Mouse (Mus musculus) liver, embryonic 13.5 days (tissue): ENCODE data around the gene Tead2. TPM values are rescaled to one million over a fixed set of nuclear protein-coding genes. Genes with fewer than 3 reads are reported as not detected.

Experiments
- ATAC-seq: fragments of 200-750 bp; cut with Nextera tagmentation; 2 replicates; pipeline ENCODE4 v1.8.0; 2017; ENCODE audit warnings: low read depth, mild to moderate bottlenecking, moderate number of reproducible peaks, moderate library complexity
- DNase-seq: peaks from one replicate; pipeline ENCODE4 v3.0.0; 2022
- H3K27ac ChIP-seq: fragments of 300-500 bp; sonication (generic); 2 replicates; pipeline ENCODE4 v1.5.1; 2015; ENCODE audit warnings: moderate library complexity, mild to moderate bottlenecking, inconsistent platforms
- H3K27me3 ChIP-seq: fragments of 300-500 bp; sonication (generic); 2 replicates; pipeline ENCODE4 v1.6.1; 2015; ENCODE audit warnings: mild to moderate bottlenecking, inconsistent platforms
- H3K36me3 ChIP-seq: fragments of 300-500 bp; sonication (generic); 2 replicates; pipeline ENCODE4 v1.6.1; 2015; ENCODE audit warnings: mild to moderate bottlenecking, inconsistent platforms
- H3K4me1 ChIP-seq: fragments of 300-500 bp; sonication (generic); replicated peaks from 2 replicates; pipeline ENCODE4 v1.6.1; 2015; ENCODE audit warnings: inconsistent platforms
- H3K4me2 ChIP-seq: fragments of 300-500 bp; sonication (generic); 2 replicates; pipeline ENCODE4 v1.6.1; 2015; ENCODE audit warnings: inconsistent platforms, mild to moderate bottlenecking, moderate library complexity
- H3K4me3 ChIP-seq: fragments of 300-500 bp; sonication (generic); replicated peaks from 2 replicates; pipeline ENCODE4 v1.5.1; 2015; ENCODE audit warnings: mild to moderate bottlenecking, inconsistent platforms
- H3K9ac ChIP-seq: fragments of 300-500 bp; sonication (generic); 2 replicates; pipeline ENCODE4 v1.6.1; 2015; ENCODE audit warnings: mild to moderate bottlenecking, inconsistent platforms
- H3K9me3 ChIP-seq: fragments of 300-500 bp; sonication (generic); replicated peaks from 2 replicates; pipeline ENCODE4 v1.6.1; 2016; ENCODE audit warnings: inconsistent platforms
- WGBS: fragments of 180-500 bp; shearing (Covaris S2); methylation state at CpG from one replicate; pipeline ENCODE4 v1.1.7; 2015; ENCODE audit not compliant: insufficient replicate concordance; 5-methylcytosine and 5-hydroxymethylcytosine counted together
- microRNA-seq: library from miRNA; unstranded; fragments of <30 nt; microRNA quantifications from one replicate; pipeline ENCODE4, GENCODE M21; 2016
- polyA plus RNA-seq: library from polyadenylated mRNA; unstranded; fragments of >200 nt; fragmentation: Nextera tagmentation; extraction: Ambion mirVana; gene quantifications from 2 replicates; pipeline ENCODE4 v1.2.1, GENCODE M21; 2015

Tead2 gene
- polyA plus RNA-seq, 1 experiment from 2014 or later = 11.8 TPM

- H3K4me3 ChIP-seq = no peak overlapping the region
- 44% methylated on average over 3 of the region's 3 CpGs for WGBS
- no peak overlapping the region for H3K4me2 ChIP-seq
- H3K27me3 ChIP-seq = peaks cover 30% of the 10 kb centered on the region
- H3K4me1 ChIP-seq = no peaks in the 10 kb centered on the region
- H3K9me3 ChIP-seq = no peaks in the 10 kb centered on the region
- H3K27ac ChIP-seq = no peak overlapping the region
- DNase-seq (no peak), ATAC-seq (no peak)
- no peaks in the 10 kb centered on the region for H3K36me3 ChIP-seq
- no peak overlapping the region for H3K9ac ChIP-seq
Measured at GRCm38 (mm10) chr7:45264348-45264747, 48.8 kb downstream of the Tead2 start.

GRCm38 (mm10) chr7:45265518-45265917 lies 50.0 kb downstream of the Tead2 start:
- Histone ChIP-seq H3K9me3 (no peaks in the 10 kb centered on the region), H3K4me3 (no peak overlapping the region), H3K4me1 (no peaks in the 10 kb centered on the region), H3K27me3 (peaks cover 25% of the 10 kb centered on the region), H3K4me2 (no peak overlapping the region), H3K27ac (no peak overlapping the region), H3K36me3 (no peaks in the 10 kb centered on the region), H3K9ac (no peak overlapping the region)
- DNase-seq = no peak
- ATAC-seq = no peak
- 36% methylated on average over 1 of the region's 1 CpGs for WGBS

DNA sequence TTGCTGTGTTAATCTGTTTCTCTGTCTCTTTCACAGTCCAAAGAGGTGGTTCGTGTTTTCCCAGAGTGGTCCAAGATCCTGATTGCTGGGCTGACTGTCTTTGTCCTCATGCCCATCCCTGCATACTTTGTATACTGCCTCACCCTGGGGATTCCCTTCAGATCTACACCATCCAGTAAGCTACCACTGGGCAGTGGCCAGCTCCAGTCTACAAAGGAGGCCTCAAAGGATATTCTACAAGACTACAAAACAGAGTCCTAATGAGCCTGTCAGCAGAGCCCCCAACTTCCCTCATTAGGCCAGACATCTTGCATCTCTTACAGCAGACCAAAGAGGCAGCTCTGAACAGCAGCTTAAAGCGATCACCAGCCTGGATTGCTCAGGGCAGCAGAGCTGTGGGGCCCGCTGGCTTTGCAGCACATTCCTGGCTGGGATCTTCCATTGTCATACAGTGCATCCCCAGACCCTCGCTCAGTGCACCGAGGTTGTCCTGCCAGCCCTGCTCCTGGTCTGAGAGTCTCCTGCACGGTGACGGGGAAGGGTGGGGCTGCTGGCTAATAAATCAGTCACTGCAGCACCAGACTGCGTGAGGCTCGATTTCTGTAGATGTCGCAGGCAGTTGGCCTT lies 57.3 kb downstream of the Tead2 start:
- no peak overlapping the region for H3K9ac ChIP-seq
- H3K4me3 ChIP-seq = no peak overlapping the region
- no peaks in the 10 kb centered on the region for H3K9me3 ChIP-seq
- peaks cover 12% of the 10 kb centered on the region; the same call in 1 of the 2 replicates for H3K27me3 ChIP-seq
- H3K4me2 ChIP-seq = no peak overlapping the region
- no peak for DNase-seq
- WGBS = 64% methylated on average over 10 of the region's 10 CpGs
- H3K27ac ChIP-seq = no peak overlapping the region
- no peak for ATAC-seq
- peaks cover 5% of the 10 kb centered on the region for H3K4me1 ChIP-seq
- H3K36me3 ChIP-seq = no peaks in the 10 kb centered on the region

DNA sequence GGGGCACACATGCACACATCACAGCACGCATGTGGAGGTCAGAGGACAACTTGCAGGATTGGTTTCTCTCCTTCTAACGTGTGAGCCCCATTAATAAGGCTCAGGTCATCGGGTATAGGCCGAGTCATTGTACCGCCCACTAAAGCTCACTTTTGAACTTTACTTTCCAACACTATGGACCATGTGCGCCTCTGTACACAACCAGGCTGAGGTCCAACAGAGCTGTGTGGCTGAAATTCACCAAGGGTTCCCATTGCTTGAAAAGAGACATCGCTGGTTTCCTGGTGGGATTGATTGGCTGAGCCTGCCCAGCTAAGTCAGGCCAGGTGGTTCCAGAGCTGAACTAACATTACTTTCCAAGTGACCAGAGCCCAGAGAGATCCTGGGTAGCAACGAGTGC lies 58.1 kb downstream of the Tead2 start:
- Histone ChIP-seq H3K27me3 (peaks cover 6% of the 10 kb centered on the region; the same call in 1 of the 2 replicates), H3K36me3 (no peaks in the 10 kb centered on the region), H3K4me1 (peaks cover 5% of the 10 kb centered on the region), H3K9me3 (no peaks in the 10 kb centered on the region), H3K9ac (no peak overlapping the region), H3K4me2 (no peak overlapping the region), H3K4me3 (no peak overlapping the region), H3K27ac (no peak overlapping the region)
- ATAC-seq (peak; percentile 41; the same call in 1 of the 2 replicates), DNase-seq (no peak)
- WGBS = 62% methylated on average over 8 of the region's 8 CpGs

DNA sequence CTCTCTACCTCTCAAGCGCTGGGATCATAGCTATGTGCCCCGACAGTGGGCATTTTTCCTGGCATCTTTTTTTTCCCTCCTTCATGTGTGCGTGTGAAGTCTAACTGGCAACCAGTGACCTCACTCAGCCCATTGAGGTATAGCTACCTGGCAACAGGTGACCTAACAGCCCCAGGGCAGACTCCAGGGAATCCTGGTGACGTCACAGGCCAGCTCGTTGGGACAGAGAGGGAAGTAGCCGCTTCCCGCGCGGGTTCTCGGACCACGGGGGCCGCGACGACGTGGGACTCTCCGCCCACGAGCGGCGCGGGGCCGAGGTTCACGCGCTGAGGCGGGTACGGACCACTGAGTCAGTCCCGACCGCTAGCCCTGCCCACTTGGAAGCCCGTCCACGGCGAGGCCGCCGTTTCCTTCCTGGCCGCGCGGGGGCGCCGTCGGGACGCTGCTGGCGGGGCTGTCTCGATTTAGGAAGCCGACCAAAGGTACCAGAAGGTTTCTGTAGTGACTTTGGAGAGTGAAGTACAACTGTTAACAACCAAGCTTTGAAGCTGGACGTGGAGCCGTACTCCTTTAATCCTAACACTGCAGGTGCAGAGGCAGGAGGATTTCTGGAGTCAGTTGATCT lies 61.7 kb downstream of the Tead2 start, which contains the start of gene Slc6a21:
Gene Slc6a21, plus strand, starts transcription at position 378 of the 625 bp plus-strand sequence.
- ATAC-seq (no peak), DNase-seq (peak; percentile 60)
- H3K36me3 ChIP-seq = no peaks in the 10 kb centered on the region
- WGBS = 6% methylated on average over 44 of the region's 44 CpGs
- 0 out of 2 replicates have a peak, but pooled peaks cover 13% of the 10 kb centered on the region for H3K27me3 ChIP-seq
- no peaks in the 10 kb centered on the region for H3K9me3 ChIP-seq
- H3K27ac ChIP-seq = no peak within 1 kb of the TSS
- H3K4me1 ChIP-seq = peaks cover 5% of the 10 kb centered on the region
- peak within 1 kb of the TSS; percentile 51 for H3K9ac ChIP-seq
- H3K4me3 ChIP-seq = peak within 1 kb of the TSS; percentile 49
- H3K4me2 ChIP-seq = peak within 1 kb of the TSS; percentile 70

Small RNA genes within 50 kb of the gene (microRNA-seq; reads per million reads assigned to microRNA genes)
- not detected for gene Mir7055

Other genes starting within 250 kb of the Tead2 start
- gene Cpt1c, start 240.9 kb upstream of the Tead2 start, polyA plus RNA-seq = 1.9 and 2.3 TPM in 2 replicates
- 214 and 220 TPM in 2 replicates for gene Prmt1, start 229.2 kb upstream of the Tead2 start, polyA plus RNA-seq
- gene Irf3, start 218.1 kb upstream of the Tead2 start, polyA plus RNA-seq = 41.0 and 42.4 TPM in 2 replicates
- 18.2 and 20.1 TPM in 2 replicates for gene Bcl2l12, start 217.0 kb upstream of the Tead2 start, polyA plus RNA-seq
- gene Scaf1, start 199.4 kb upstream of the Tead2 start, polyA plus RNA-seq = 10.4 and 11.8 TPM in 2 replicates
- gene Rras, start 197.8 kb upstream of the Tead2 start, polyA plus RNA-seq = 14.4 and 15.0 TPM in 2 replicates
- gene Prr12, start 162.9 kb upstream of the Tead2 start, polyA plus RNA-seq = 1.7 and 2.2 TPM in 2 replicates
- gene Nosip, start 153.3 kb upstream of the Tead2 start, polyA plus RNA-seq = 31.5 and 32.0 TPM in 2 replicates
- 7.1 and 7.8 TPM in 2 replicates for gene Prrg2, start 153.1 kb upstream of the Tead2 start, polyA plus RNA-seq
- gene Rcn3, start 123.5 kb upstream of the Tead2 start, polyA plus RNA-seq = 35.6 and 38.7 TPM in 2 replicates
- gene Fcgrt, start 111.9 kb upstream of the Tead2 start, polyA plus RNA-seq = 29.2 and 31.9 TPM in 2 replicates
- 1,277 and 1,372 TPM in 2 replicates for gene Rps11, start 91.3 kb upstream of the Tead2 start, polyA plus RNA-seq
- 972 and 1,063 TPM in 2 replicates for gene Rpl13a, start 87.0 kb upstream of the Tead2 start, polyA plus RNA-seq
- 0.12 and 0.37 TPM in 2 replicates for gene Gm45713, start 79.5 kb upstream of the Tead2 start, polyA plus RNA-seq
- gene Flt3l, start 79.3 kb upstream of the Tead2 start, polyA plus RNA-seq = 4.5 and 5.4 TPM in 2 replicates
- gene Pih1d1, start 61.5 kb upstream of the Tead2 start, polyA plus RNA-seq = 51.7 and 54.8 TPM in 2 replicates
- 28.0 and 30.3 TPM in 2 replicates for gene Aldh16a1, start 61.2 kb upstream of the Tead2 start, polyA plus RNA-seq
- gene Slc17a7, start 51.8 kb upstream of the Tead2 start, polyA plus RNA-seq = not detected in 2 replicates
- not detected in 2 replicates for gene Gfy, start 36.2 kb upstream of the Tead2 start, polyA plus RNA-seq
- gene Pth2, start 34.8 kb upstream of the Tead2 start, polyA plus RNA-seq = not detected in 2 replicates
- gene Ccdc155, start 10.9 kb upstream of the Tead2 start, polyA plus RNA-seq = 0.07 and 0.14 TPM in 2 replicates
- 2.6 and 2.8 TPM in 2 replicates for gene Dkkl1, start 3.6 kb upstream of the Tead2 start, polyA plus RNA-seq
- gene Cd37, start 23.4 kb downstream of the Tead2 start, polyA plus RNA-seq = 10.3 and 10.8 TPM in 2 replicates
- not detected in 2 replicates for gene Slc6a16, start 25.3 kb downstream of the Tead2 start, polyA plus RNA-seq
- not detected in 2 replicates for gene Slc6a21, start 61.8 kb downstream of the Tead2 start, polyA plus RNA-seq
- 0.85 and 1.3 TPM in 2 replicates for gene Trpm4, start 118.0 kb downstream of the Tead2 start, polyA plus RNA-seq
- gene Hrc, start 119.5 kb downstream of the Tead2 start, polyA plus RNA-seq = 0.12 and 0.15 TPM in 2 replicates
- 0.24 and 0.25 TPM in 2 replicates for gene Ppfia3, start 151.3 kb downstream of the Tead2 start, polyA plus RNA-seq
- not detected in 2 replicates for gene Lin7b, start 154.8 kb downstream of the Tead2 start, polyA plus RNA-seq
- gene Snrnp70, start 180.0 kb downstream of the Tead2 start, polyA plus RNA-seq = 108 and 129 TPM in 2 replicates
- not detected in 2 replicates for gene Kcna7, start 189.9 kb downstream of the Tead2 start, polyA plus RNA-seq
- 0.35 and 0.37 TPM in 2 replicates for gene Ntf5, start 197.9 kb downstream of the Tead2 start, polyA plus RNA-seq
- gene Lhb, start 205.1 kb downstream of the Tead2 start, polyA plus RNA-seq = not detected in 2 replicates
- 4.1 and 5.1 TPM in 2 replicates for gene Gys1, start 219.1 kb downstream of the Tead2 start, polyA plus RNA-seq
- gene Ruvbl2, start 222.3 kb downstream of the Tead2 start, polyA plus RNA-seq = 111 and 119 TPM in 2 replicates
- 7,621 and 8,262 TPM in 2 replicates for gene Ftl1, start 244.1 kb downstream of the Tead2 start, polyA plus RNA-seq